Mouse (Mus musculus) embryonic fibroblast, embryonic 13.5 days (primary cell): ENCODE measurements around the gene Gm49661.

Experiments used
- CTCF ChIP-seq: IDR thresholded peaks from 2 replicates; pipeline ENCODE4 v1.5.1; 2011; ENCODE audit warnings: mild to moderate bottlenecking, control low read depth, low read length, moderate library complexity, borderline replicate concordance; ENCODE audit not compliant: insufficient read depth
- POLR2A ChIP-seq: IDR thresholded peaks from 2 replicates; pipeline ENCODE4 v1.6.1; 2011; ENCODE audit warnings: low read depth, mild to moderate bottlenecking, control low read depth, low read length, moderate library complexity

GRCm38 (mm10) chr8:84917781-84918180 lies 51.5 kb downstream of the Gm49661 start:
- TF ChIP-seq CTCF, result no peak
- no peak for TF ChIP-seq POLR2A
